Mouse (Mus musculus) midbrain, embryonic 15.5 days (tissue): ENCODE measurements around the gene Tmem219. TPM values are rescaled to one million over a fixed set of nuclear protein-coding genes. Genes with fewer than 3 reads are reported as not detected.

Experiments used
- ATAC-seq: fragments of 200-750 bp; cut with Nextera tagmentation; replicated peaks from 2 replicates; pipeline ENCODE4 v1.8.0; 2017; ENCODE audit warnings: moderate TSS enrichment
- H3K27ac ChIP-seq: fragments of 300-500 bp; sonication (generic); 2 replicates; pipeline ENCODE4 v1.5.1; 2015; ENCODE audit warnings: mild to moderate bottlenecking, inconsistent platforms
- H3K27me3 ChIP-seq: fragments of 300-500 bp; sonication (generic); replicated peaks from 2 replicates; pipeline ENCODE4 v1.6.1; 2015; ENCODE audit warnings: inconsistent platforms
- H3K36me3 ChIP-seq: fragments of 300-500 bp; sonication (generic); replicated peaks from 2 replicates; pipeline ENCODE4 v1.6.1; 2015; ENCODE audit warnings: inconsistent platforms
- H3K4me1 ChIP-seq: fragments of 300-500 bp; sonication (generic); 2 replicates; pipeline ENCODE4 v1.6.1; 2015; ENCODE audit warnings: inconsistent platforms
- H3K4me2 ChIP-seq: fragments of 300-500 bp; sonication (generic); 2 replicates; pipeline ENCODE4 v1.6.1; 2015; ENCODE audit warnings: inconsistent platforms, mild to moderate bottlenecking, moderate library complexity
- H3K4me3 ChIP-seq: fragments of 300-500 bp; sonication (generic); 2 replicates; pipeline ENCODE4 v1.5.1; 2015; ENCODE audit warnings: mild to moderate bottlenecking, inconsistent platforms
- H3K9ac ChIP-seq: fragments of 300-500 bp; sonication (generic); 2 replicates; pipeline ENCODE4 v1.6.1; 2015; ENCODE audit warnings: mild to moderate bottlenecking, inconsistent platforms
- H3K9me3 ChIP-seq: fragments of 300-500 bp; sonication (generic); 2 replicates; pipeline ENCODE4 v1.6.1; 2016; ENCODE audit warnings: inconsistent platforms
- WGBS: fragments of 180-500 bp; shearing (Covaris S2); methylation state at CpG from one replicate; pipeline ENCODE4 v1.1.7; 2015; ENCODE audit warnings: mixed read lengths; 5-methylcytosine and 5-hydroxymethylcytosine counted together
- polyA plus RNA-seq: library from polyadenylated mRNA; unstranded; fragments of >200 nt; fragmentation: Nextera tagmentation; extraction: Ambion mirVana; gene quantifications from 2 replicates; pipeline ENCODE4 v1.2.1, GENCODE M21; 2015

Gene Tmem219
- polyA plus RNA-seq, 1 experiment from 2014 or later, result 36.1 TPM

GRCm38 (mm10) chr7:126949793-126950646 is 27.3 kb upstream of the Tmem219 start, which contains the start of gene Sez6l2:
Gene Sez6l2, plus strand, starts transcription at chr7:126950563.
- Histone ChIP-seq H3K4me1 (peaks cover 53% of the 10 kb centered on the region), H3K4me2 (peak within 1 kb of the TSS; percentile 92), H3K4me3 (peak within 1 kb of the TSS; percentile 59), H3K9ac (peak within 1 kb of the TSS; percentile 75), H3K9me3 (no peaks in the 10 kb centered on the region), H3K27ac (peak within 1 kb of the TSS; percentile 89), H3K27me3 (no peaks in the 10 kb centered on the region), H3K36me3 (peaks cover 7% of the 10 kb centered on the region; the same call in 1 of the 2 replicates)
- peak; percentile 88 for ATAC-seq
- WGBS, result 0% methylated on average over 42 of the region's 42 CpGs

- H3K36me3 ChIP-seq, result peaks cover 12% of the 10 kb centered on the region; the same call in 1 of the 2 replicates
- WGBS, result under 1% methylated on average over 21 of the region's 21 CpGs
- H3K4me2 ChIP-seq, result peak within 1 kb of the TSS; percentile 92
- peaks cover 53% of the 10 kb centered on the region for H3K4me1 ChIP-seq
- peak; percentile 65 for ATAC-seq
- H3K4me3 ChIP-seq, result peak within 1 kb of the TSS; percentile 59
- no peaks in the 10 kb centered on the region for H3K9me3 ChIP-seq
- peak within 1 kb of the TSS; percentile 89 for H3K27ac ChIP-seq
- H3K9ac ChIP-seq, result peak within 1 kb of the TSS; percentile 75
- no peaks in the 10 kb centered on the region for H3K27me3 ChIP-seq
Measured at GRCm38 (mm10) chr7:126949403-126949792, 26.7 kb upstream of the Tmem219 start, which contains the start of gene Asphd1. Gene Asphd1, minus strand, starts transcription at chr7:126949582.

- Histone ChIP-seq H3K27me3 (no peaks in the 10 kb centered on the region), H3K4me1 (peaks cover 51% of the 10 kb centered on the region), H3K4me3 (peak overlapping the region; percentile 59), H3K36me3 (peaks cover 10% of the 10 kb centered on the region; the same call in 1 of the 2 replicates), H3K9me3 (no peaks in the 10 kb centered on the region), H3K9ac (peak overlapping the region; percentile 75), H3K4me2 (peak overlapping the region; percentile 92), H3K27ac (peak overlapping the region; percentile 89)
- no peak for ATAC-seq
- 76% methylated on average over 10 of the region's 10 CpGs for WGBS
Measured at GRCm38 (mm10) chr7:126948626-126949025, 25.9 kb upstream of the Tmem219 start.

GRCm38 (mm10) chr7:126946530-126946929 is 23.8 kb upstream of the Tmem219 start:
- Histone ChIP-seq H3K27ac (no peak overlapping the region), H3K36me3 (peaks cover 7% of the 10 kb centered on the region; the same call in 1 of the 2 replicates), H3K4me3 (no peak overlapping the region), H3K4me2 (no peak overlapping the region), H3K27me3 (no peaks in the 10 kb centered on the region), H3K4me1 (peaks cover 30% of the 10 kb centered on the region), H3K9ac (no peak overlapping the region), H3K9me3 (no peaks in the 10 kb centered on the region)
- no peak for ATAC-seq
- WGBS, result 31% methylated on average over 3 of the region's 3 CpGs

- no peaks in the 10 kb centered on the region for H3K9me3 ChIP-seq
- H3K27me3 ChIP-seq, result no peaks in the 10 kb centered on the region
- no peak overlapping the region for H3K27ac ChIP-seq
- 49% methylated on average over 5 of the region's 5 CpGs for WGBS
- no peak for ATAC-seq
- peaks cover 3% of the 10 kb centered on the region; the same call in 1 of the 2 replicates for H3K4me1 ChIP-seq
- H3K36me3 ChIP-seq, result peaks cover 13% of the 10 kb centered on the region; the same call in 1 of the 2 replicates
- H3K4me2 ChIP-seq, result no peak overlapping the region
- no peak overlapping the region for H3K9ac ChIP-seq
- no peak overlapping the region for H3K4me3 ChIP-seq
Measured at GRCm38 (mm10) chr7:126941801-126942200, 19.1 kb upstream of the Tmem219 start.

- H3K27ac ChIP-seq, result no peak overlapping the region
- no peaks in the 10 kb centered on the region for H3K9me3 ChIP-seq
- peaks cover 13% of the 10 kb centered on the region; the same call in 1 of the 2 replicates for H3K36me3 ChIP-seq
- H3K4me1 ChIP-seq, result no peaks in the 10 kb centered on the region
- 55% methylated on average over 6 of the region's 6 CpGs for WGBS
- ATAC-seq, result no peak
- H3K27me3 ChIP-seq, result no peaks in the 10 kb centered on the region
- H3K4me3 ChIP-seq, result no peak overlapping the region
- no peak overlapping the region for H3K4me2 ChIP-seq
- no peak overlapping the region for H3K9ac ChIP-seq
Measured at GRCm38 (mm10) chr7:126941171-126941570, 18.5 kb upstream of the Tmem219 start.

- no peak overlapping the region for H3K4me3 ChIP-seq
- ATAC-seq, result no peak
- peaks cover 13% of the 10 kb centered on the region for H3K4me1 ChIP-seq
- H3K27ac ChIP-seq, result no peak overlapping the region
- no peak overlapping the region for H3K9ac ChIP-seq
- no peaks in the 10 kb centered on the region for H3K9me3 ChIP-seq
- WGBS, result 94% methylated on average over 2 of the region's 2 CpGs
- H3K4me2 ChIP-seq, result no peak overlapping the region
- H3K36me3 ChIP-seq, result peaks cover 6% of the 10 kb centered on the region; the same call in 1 of the 2 replicates
- H3K27me3 ChIP-seq, result no peaks in the 10 kb centered on the region
Measured at GRCm38 (mm10) chr7:126932652-126933051, 9.9 kb upstream of the Tmem219 start.

GRCm38 (mm10) chr7:126929046-126929445 is 6.3 kb upstream of the Tmem219 start:
- peak overlapping the region; percentile 98 for H3K4me3 ChIP-seq
- peak overlapping the region; percentile 86 for H3K27ac ChIP-seq
- no peaks in the 10 kb centered on the region for H3K36me3 ChIP-seq
- peak overlapping the region; percentile 88 for H3K9ac ChIP-seq
- no peaks in the 10 kb centered on the region for H3K27me3 ChIP-seq
- peak overlapping the region; percentile 94 for H3K4me2 ChIP-seq
- ATAC-seq, result peak; percentile 87
- no peaks in the 10 kb centered on the region for H3K9me3 ChIP-seq
- 0% methylated on average over 27 of the region's 27 CpGs for WGBS
- H3K4me1 ChIP-seq, result peaks cover 13% of the 10 kb centered on the region

GRCm38 (mm10) chr7:126928384-126929037 is 5.8 kb upstream of the Tmem219 start, which contains the start of gene Kctd13:
Gene Kctd13, plus strand, starts transcription at chr7:126928879.
- Histone ChIP-seq H3K36me3 (no peaks in the 10 kb centered on the region), H3K27me3 (no peaks in the 10 kb centered on the region), H3K4me2 (peak within 1 kb of the TSS; percentile 94), H3K27ac (peak within 1 kb of the TSS; percentile 86), H3K9me3 (no peaks in the 10 kb centered on the region), H3K4me1 (peaks cover 13% of the 10 kb centered on the region), H3K9ac (peak within 1 kb of the TSS; percentile 88), H3K4me3 (peak within 1 kb of the TSS; percentile 98)
- peak; percentile 96 for ATAC-seq
- WGBS, result 3% methylated on average over 56 of the region's 56 CpGs

GRCm38 (mm10) chr7:126926299-126926698 is 3.6 kb upstream of the Tmem219 start:
- 72% methylated on average over 3 of the region's 3 CpGs for WGBS
- Histone ChIP-seq H3K27me3 (no peaks in the 10 kb centered on the region), H3K36me3 (no peaks in the 10 kb centered on the region), H3K4me2 (no peak overlapping the region), H3K4me1 (peaks cover 22% of the 10 kb centered on the region), H3K9ac (no peak overlapping the region), H3K27ac (no peak overlapping the region), H3K9me3 (no peaks in the 10 kb centered on the region), H3K4me3 (no peak overlapping the region)
- no peak for ATAC-seq

GRCm38 (mm10) chr7:126923999-126924398 is 1.3 kb upstream of the Tmem219 start:
- Histone ChIP-seq H3K36me3 (no peaks in the 10 kb centered on the region), H3K9me3 (no peaks in the 10 kb centered on the region), H3K4me1 (peaks cover 10% of the 10 kb centered on the region), H3K4me3 (no peak overlapping the region), H3K27ac (no peak overlapping the region), H3K9ac (no peak overlapping the region), H3K27me3 (no peaks in the 10 kb centered on the region), H3K4me2 (no peak overlapping the region)
- 52% methylated on average over 5 of the region's 5 CpGs for WGBS
- ATAC-seq, result no peak

- ATAC-seq, result no peak
- no peak overlapping the region for H3K9ac ChIP-seq
- no peaks in the 10 kb centered on the region for H3K36me3 ChIP-seq
- no peak overlapping the region for H3K4me3 ChIP-seq
- no peaks in the 10 kb centered on the region for H3K9me3 ChIP-seq
- H3K4me1 ChIP-seq, result peaks cover 10% of the 10 kb centered on the region
- no peak overlapping the region for H3K27ac ChIP-seq
- no peak overlapping the region for H3K4me2 ChIP-seq
- 68% methylated on average over 2 of the region's 2 CpGs for WGBS
- no peaks in the 10 kb centered on the region for H3K27me3 ChIP-seq
Measured at GRCm38 (mm10) chr7:126921563-126921962, 1.2 kb downstream of the Tmem219 start.
